Mouse (Mus musculus): ENCODE measurements at regions not wholly inside any gene's neighbourhood (a gene's known extent, or its start where the extent isn't known, plus 50 kb on each side); places are given as distances from the start of the nearest gene placed in this dataset.

- no peak for DNase-seq (ENCODE audit: extremely low spot score in 1 of 2, low spot score in 2 of 2)
- intact Hi-C loops (cut with DNase I): no loop called here
Observed at GRCm38 (mm10) chrX:146428506-146428905, 533.8 kb upstream of the Htr2c start.

- peak in 1 of 2 experiments; percentile 0 for DNase-seq (ENCODE audit: extremely low spot score in 1 of 2, low spot score in 2 of 2)
- intact Hi-C loops (cut with DNase I): no loop called here
Observed at GRCm38 (mm10) chrX:146459891-146460290, 502.4 kb upstream of the Htr2c start.

GRCm38 (mm10) chrX:146477581-146477980 lies 484.7 kb upstream of the Htr2c start:
- DNase-seq (ENCODE audit: extremely low spot score in 1 of 2, low spot score in 2 of 2): no peak
- intact Hi-C loops (cut with DNase I): no loop called here

GRCm38 (mm10) chrX:146512492-146512891 lies 449.8 kb upstream of the Htr2c start:
- intact Hi-C loops (cut with DNase I): no loop called here
- DNase-seq (ENCODE audit: extremely low spot score in 1 of 2, low spot score in 2 of 2): no peak

- intact Hi-C loops (cut with DNase I): no loop called here
- no peak for DNase-seq (ENCODE audit: extremely low spot score in 1 of 2, low spot score in 2 of 2)
Observed at GRCm38 (mm10) chrX:146513261-146513660, 449.1 kb upstream of the Htr2c start.

- intact Hi-C loops (cut with DNase I): no loop called here
- no peak for DNase-seq (ENCODE audit: extremely low spot score in 1 of 2, low spot score in 2 of 2)
Observed at GRCm38 (mm10) chrX:146528775-146529174, 433.5 kb upstream of the Htr2c start.

- intact Hi-C loops (cut with DNase I): no loop called here
- no peak for DNase-seq (ENCODE audit: extremely low spot score in 1 of 2, low spot score in 2 of 2)
Observed at GRCm38 (mm10) chrX:146537811-146538210, 424.5 kb upstream of the Htr2c start.

- intact Hi-C loops (cut with DNase I): no loop called here
- no peak for DNase-seq (ENCODE audit: extremely low spot score in 1 of 2, low spot score in 2 of 2)
Observed at GRCm38 (mm10) chrX:146558606-146559005, 403.7 kb upstream of the Htr2c start.

Data from left cerebral cortex, postnatal 10 days (tissue).